Mouse (Mus musculus) kidney, adult 2 months (tissue): ENCODE measurements around the gene Ryr3.

Experiments used
- CTCF ChIP-seq: fragments of 200-500 bp; conservative IDR thresholded peaks from 2 replicates; pipeline ENCODE4 v1.5.1; 2011; ENCODE audit warnings: low read depth, mild to moderate bottlenecking, control low read depth, low read length, moderate library complexity, mixed read lengths; ENCODE audit not compliant: insufficient read depth, insufficient read length
- POLR2A ChIP-seq: fragments of 200-500 bp; IDR thresholded peaks from one replicate; pipeline ENCODE4 v1.6.1; 2011; ENCODE audit warnings: low read depth, low read length, control low read depth

- TF ChIP-seq CTCF, result no peak
- no peak for TF ChIP-seq POLR2A
Measured at GRCm38 (mm10) chr2:112602487-112602886, 614.4 kb downstream of the Ryr3 start.
